Mouse (Mus musculus) CH12.LX (cell line): ENCODE measurements around the gene Ift81. TPM values are rescaled to one million over a fixed set of nuclear protein-coding genes. Genes with fewer than 3 reads are reported as not detected.

Source experiments
- DNase-seq: peaks from one replicate; pipeline ENCODE4 v3.0.0-alpha.2; 2013; ENCODE audit errors: extremely low read depth
- H3K27ac ChIP-seq: 2 replicates; pipeline ENCODE4 v1.5.1; 2012; ENCODE audit warnings: low read depth, mild to moderate bottlenecking, control low read depth, moderate library complexity; ENCODE audit not compliant: insufficient read depth
- H3K27me3 ChIP-seq: replicated peaks from 2 replicates; pipeline ENCODE3; 2012; ENCODE audit warnings: inconsistent platforms
- H3K36me3 ChIP-seq, 2 experiments: replicated peaks in 1 of 2; 2 replicates each; pipeline versions ENCODE3 to v1.6.1; 2012; ENCODE audit warnings: inconsistent platforms in 1 of 2, low read length in 1 of 2, mild to moderate bottlenecking in 1 of 2, mixed read lengths in 1 of 2, moderate library complexity in 1 of 2; ENCODE audit not compliant: control insufficient read depth in 1 of 2, insufficient read depth in 1 of 2
- H3K4me1 ChIP-seq, 2 experiments: 2 replicates each; pipeline ENCODE4 v1.6.1; 2012; ENCODE audit warnings: inconsistent platforms in 1 of 2, moderate library complexity in 1 of 2; ENCODE audit not compliant: insufficient read depth in 2 of 2, control insufficient read depth in 1 of 2
- H3K4me2 ChIP-seq: 2 replicates; pipeline ENCODE4 v1.6.1; 2012; ENCODE audit warnings: low read depth, mild to moderate bottlenecking, control low read depth; ENCODE audit not compliant: poor library complexity, insufficient read depth, severe bottlenecking
- H3K4me3 ChIP-seq, 3 experiments: fragments of 150-350 bp in 1 of 3; sonication (generic) in 1 of 3; replicated peaks in 1 of 3; 2 replicates each; pipeline versions ENCODE3 to v1.5.1; 2011 to 2012; ENCODE audit warnings: low read depth in 2 of 3, low read length in 2 of 3, mild to moderate bottlenecking in 2 of 3, moderate library complexity in 2 of 3, control low read depth in 1 of 3, improper control_type of control experiment in 1 of 3, inconsistent platforms in 1 of 3, mixed read lengths in 1 of 3; ENCODE audit not compliant: poor library complexity in 1 of 3
- H3K79me2 ChIP-seq: replicated peaks from 2 replicates; pipeline ENCODE4 v1.6.1; 2012; ENCODE audit warnings: mild to moderate bottlenecking, moderate library complexity; ENCODE audit not compliant: control insufficient read depth, poor library complexity, insufficient read depth, severe bottlenecking; ENCODE audit errors: extremely low read depth
- H3K9ac ChIP-seq: 2 replicates; pipeline ENCODE4 v1.6.1; 2012; ENCODE audit warnings: low read depth, mild to moderate bottlenecking, control low read depth, moderate library complexity; ENCODE audit not compliant: insufficient read depth
- H3K9me3 ChIP-seq: replicated peaks from 2 replicates; pipeline ENCODE3; 2012; ENCODE audit warnings: low read length, inconsistent platforms, mixed read lengths
- CHD1 ChIP-seq: IDR thresholded peaks from 2 replicates; pipeline ENCODE4 v1.6.1; 2012; ENCODE audit warnings: low read depth, low read length, improper control_type of control experiment, inconsistent platforms
- CHD2 ChIP-seq: IDR thresholded peaks from 2 replicates; pipeline ENCODE4 v1.6.1; 2011; ENCODE audit warnings: low read length, improper control_type of control experiment
- CTCF ChIP-seq, 2 experiments: IDR thresholded peaks in 1 of 2; conservative IDR thresholded peaks in 1 of 2; 2 replicates each; pipeline ENCODE4 v1.5.1; 2011 to 2012; ENCODE audit warnings: low read depth in 2 of 2, low read length in 2 of 2, improper control_type of control experiment in 1 of 2, inconsistent platforms in 1 of 2, mild to moderate bottlenecking in 1 of 2, moderate library complexity in 1 of 2
- E2F4 ChIP-seq: IDR thresholded peaks from 2 replicates; pipeline ENCODE4 v1.6.1; 2011; ENCODE audit warnings: low read depth, low read length, improper control_type of control experiment; ENCODE audit not compliant: insufficient replicate concordance
- ELF1 ChIP-seq: IDR thresholded peaks from 2 replicates; pipeline ENCODE4 v1.6.1; 2014; ENCODE audit warnings: low read depth, mild to moderate bottlenecking, inconsistent platforms, low read length, improper control_type of control experiment
- GABPA ChIP-seq: IDR thresholded peaks from 2 replicates; pipeline ENCODE4 v1.6.1; 2012; ENCODE audit warnings: low read depth, low read length, improper control_type of control experiment, inconsistent platforms; ENCODE audit not compliant: insufficient replicate concordance
- HCFC1 ChIP-seq: IDR thresholded peaks from 2 replicates; pipeline ENCODE4 v1.6.1; 2012; ENCODE audit warnings: low read depth, mild to moderate bottlenecking, inconsistent platforms, low read length, improper control_type of control experiment
- MXI1 ChIP-seq: IDR thresholded peaks from 2 replicates; pipeline ENCODE4 v1.6.1; 2011; ENCODE audit warnings: mild to moderate bottlenecking, low read depth, low read length, improper control_type of control experiment
- MYC ChIP-seq: IDR thresholded peaks from 2 replicates; pipeline ENCODE4 v1.6.1; 2011; ENCODE audit warnings: low read depth, mild to moderate bottlenecking, improper control_type of control experiment, low read length
- NRF1 ChIP-seq: IDR thresholded peaks from 2 replicates; pipeline ENCODE4 v1.6.1; 2014; ENCODE audit warnings: low read depth, mild to moderate bottlenecking, inconsistent platforms, low read length, improper control_type of control experiment, moderate library complexity
- PAX5 ChIP-seq: IDR thresholded peaks from 2 replicates; pipeline ENCODE4 v1.6.1; 2012; ENCODE audit warnings: low read length, inconsistent platforms, mixed read lengths
- POLR2AphosphoS2 ChIP-seq: IDR thresholded peaks from 2 replicates; pipeline ENCODE4 v1.6.1; 2011; ENCODE audit warnings: low read depth, low read length, improper control_type of control experiment
- RCOR1 ChIP-seq: conservative IDR thresholded peaks from 2 replicates; pipeline ENCODE4 v1.6.1; 2012; ENCODE audit warnings: low read depth, mild to moderate bottlenecking, inconsistent platforms, low read length, improper control_type of control experiment
- SIN3A ChIP-seq: IDR thresholded peaks from 2 replicates; pipeline ENCODE4 v1.6.1; 2012; ENCODE audit warnings: low read length, improper control_type of control experiment, inconsistent platforms
- SMC3 ChIP-seq: IDR thresholded peaks from 2 replicates; pipeline ENCODE4 v1.6.1; 2011; ENCODE audit warnings: low read depth, low read length, improper control_type of control experiment
- TBP ChIP-seq: conservative IDR thresholded peaks from 2 replicates; pipeline ENCODE4 v1.6.1; 2011; ENCODE audit warnings: low read depth, low read length, improper control_type of control experiment
- USF1 ChIP-seq: IDR thresholded peaks from 2 replicates; pipeline ENCODE4 v1.6.1; 2014; ENCODE audit warnings: low read depth, mild to moderate bottlenecking, inconsistent platforms, low read length, improper control_type of control experiment
- ZMIZ1 ChIP-seq: IDR thresholded peaks from 2 replicates; pipeline ENCODE4 v1.6.1; 2012; ENCODE audit warnings: low read depth, mild to moderate bottlenecking, inconsistent platforms, low read length, improper control_type of control experiment
- ZNF384 ChIP-seq: IDR thresholded peaks from 2 replicates; pipeline ENCODE4 v1.6.1; 2012; ENCODE audit warnings: low read depth, low read length, improper control_type of control experiment, inconsistent platforms
- dilution Hi-C: fragments of 300-500 bp; cut with MboI; formaldehyde crosslinking; loops from 2 replicates; pipeline ENCODE4 v1.14.3; 2020; ENCODE audit warnings: low sequenced_read_pairs; ENCODE audit not compliant: extremely low pct_unique_long_range_greater_than_20kb, extremely low pct_ligation_motif_present
- in situ Hi-C: fragments of 300-500 bp; cut with MboI; formaldehyde crosslinking; loops from 3 replicates; pipeline ENCODE4 v1.14.3; 2019; ENCODE audit warnings: low sequenced_read_pairs, low pct_ligation_motif_present, low pct_unique_long_range_greater_than_20kb, mixed read lengths
- polyA plus RNA-seq: library from polyadenylated mRNA; unstranded; fragments of >175 nt; gene quantifications from 2 replicates; pipeline ENCODE4 v1.2.1, GENCODE M21; 2012; ENCODE audit warnings: low read depth; ENCODE audit not compliant: insufficient read length
- total RNA-seq, 2 experiments: library from RNA; depleted of rRNA; stranded (reverse); fragments of 300-350 nt in 1 of 2; fragments of >200 nt in 1 of 2; gene quantifications; 2 replicates each; pipeline ENCODE4 v1.2.3; 2012 to 2014

Gene Ift81
- total and polyA plus RNA-seq, 3 experiments: 3.1 to 5.0 (median 4.1) TPM

DNA sequence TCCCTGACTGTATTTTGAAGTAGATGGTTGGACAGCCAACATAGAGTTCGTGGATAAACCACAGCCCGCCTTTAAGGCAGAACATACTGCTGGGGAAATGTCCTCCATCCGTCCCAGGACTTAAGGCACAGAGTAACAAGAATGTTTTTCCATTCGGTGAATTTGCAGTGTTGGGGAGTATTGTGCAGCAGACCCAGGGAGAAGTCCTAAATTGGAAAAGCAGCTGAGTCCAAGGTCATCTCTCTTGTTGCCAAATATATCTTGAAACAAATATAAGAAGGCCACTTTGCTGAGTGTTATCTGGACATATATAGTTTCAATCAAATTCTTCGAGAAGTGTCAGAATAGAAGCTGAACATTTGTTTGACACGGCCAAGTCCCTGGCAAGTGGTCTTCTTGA lies 70.9 kb downstream of the Ift81 start:
- H3K9ac ChIP-seq: no peak overlapping the region
- no peaks in the 10 kb centered on the region for H3K9me3 ChIP-seq
- H3K27me3 ChIP-seq: no peaks in the 10 kb centered on the region
- in situ Hi-C loops (no loop called here), dilution Hi-C loops (no loop called here)
- H3K36me3 ChIP-seq: no peaks in the 10 kb centered on the region
- no peak overlapping the region for H3K4me2 ChIP-seq
- no peaks in the 10 kb centered on the region for H3K79me2 ChIP-seq
- no peaks in the 10 kb centered on the region for H3K4me1 ChIP-seq
- no peak for DNase-seq
- no peak for TF ChIP-seq CTCF (conservative IDR thresholded peaks at IDR 0.05 in 1 of 2, IDR thresholded peaks at IDR 0.05 in 1 of 2; ENCODE audit: low read depth in 2 of 2, low read length in 2 of 2)
- no peak for TF ChIP-seq NRF1
- TF ChIP-seq PAX5: no peak
- no peak for TF ChIP-seq E2F4
- no peak for TF ChIP-seq POLR2AphosphoS2
- no peak for TF ChIP-seq HCFC1
- no peak for TF ChIP-seq MXI1
- H3K4me3 ChIP-seq: no peak overlapping the region
- H3K27ac ChIP-seq: no peak overlapping the region

DNA sequence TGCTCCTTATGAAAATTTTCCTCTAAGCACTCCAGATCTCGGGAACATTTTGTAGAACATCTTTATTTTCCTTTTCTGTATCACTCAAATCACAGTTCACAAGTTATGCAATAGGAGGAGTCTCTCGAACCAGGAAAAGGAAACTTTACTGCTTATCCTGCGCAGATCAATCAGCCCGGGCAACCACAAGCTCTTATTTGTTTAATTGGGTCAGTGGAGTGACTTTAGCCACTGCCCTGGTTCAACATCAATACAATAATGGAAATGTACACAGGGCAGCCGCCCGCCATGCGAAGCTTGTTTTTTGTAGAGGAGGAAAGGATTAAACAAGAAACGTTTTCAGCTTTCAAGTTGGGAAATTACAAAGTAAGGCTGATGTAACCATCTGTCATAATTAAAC lies 72.4 kb downstream of the Ift81 start:
- no peak for DNase-seq
- Histone ChIP-seq H3K4me1 (no peaks in the 10 kb centered on the region), H3K27me3 (no peaks in the 10 kb centered on the region), H3K79me2 (no peaks in the 10 kb centered on the region), H3K27ac (no peak overlapping the region), H3K9ac (no peak overlapping the region), H3K9me3 (no peaks in the 10 kb centered on the region), H3K4me2 (no peak overlapping the region), H3K36me3 (no peaks in the 10 kb centered on the region), H3K4me3 (no peak overlapping the region)
- in situ Hi-C loops (no loop called here), dilution Hi-C loops (no loop called here)
- TF ChIP-seq MYC: no peak
- no peak for TF ChIP-seq USF1
- no peak for TF ChIP-seq SIN3A
- no peak for TF ChIP-seq GABPA
- no peak for TF ChIP-seq ZMIZ1
- no peak for TF ChIP-seq PAX5
- no peak for TF ChIP-seq CHD1
- no peak for TF ChIP-seq SMC3
- TF ChIP-seq ELF1: no peak
- no peak for TF ChIP-seq TBP
- no peak for TF ChIP-seq CHD2
- no peak for TF ChIP-seq ZNF384
- no peak for TF ChIP-seq MXI1
- TF ChIP-seq RCOR1: no peak
- TF ChIP-seq CTCF (conservative IDR thresholded peaks at IDR 0.05 in 1 of 2, IDR thresholded peaks at IDR 0.05 in 1 of 2; ENCODE audit: low read depth in 2 of 2, low read length in 2 of 2): no peak
